ENCODE assay signal across 28 mouse cellular contexts in genomic region chr6:117901510-117902402, GRCm38 (mm10). TPM values are rescaled to one million over a fixed set of nuclear protein-coding genes. Genes with fewer than 3 reads are reported as not detected.
DNase-seq lines count a peak whose midpoint lies in the region; ATAC-seq and TF ChIP-seq lines count a peak whose summit lies in the region.
"Had no signal": no experiment of that assay in that cellular context is flagged by ENCODE, and none has a peak within 500 bp of the region (broad histone marks: within the 10 kb centered on the region; RNA-seq: fewer than 3 reads in every experiment).

No protein-coding gene starts in this region.

- no peaks in the 10 kb centered on the region for H3K27me3 ChIP-seq in MEL (ENCODE audit: control insufficient read depth in 1 of 2, insufficient read depth in 2 of 2, low read length in 2 of 2)
- H3K27me3 ChIP-seq in liver, embryonic 12.5 days (replicated peaks), result no peaks in the 10 kb centered on the region
- H3K27me3 ChIP-seq: embryonic facial prominence, embryonic 13.5 days; forebrain, embryonic 13.5 days; heart, embryonic 15.5 days; hindbrain, embryonic 15.5 days; intestine, embryonic 15.5 days; midbrain, embryonic 13.5 days had no signal

- H3K9ac ChIP-seq in MEL (ENCODE audit: control insufficient read depth, low read depth, low read length, poor library complexity, severe bottlenecking), result peak overlapping the region; percentile 70
- H3K9ac ChIP-seq in liver, embryonic 12.5 days, result peak overlapping the region; percentile 35
- H3K9ac ChIP-seq: embryonic facial prominence, embryonic 13.5 days; forebrain, embryonic 13.5 days; heart, embryonic 15.5 days; hindbrain, embryonic 15.5 days; intestine, embryonic 15.5 days; midbrain, embryonic 13.5 days had no signal

- TF ChIP-seq POLR2A in MEL (IDR thresholded peaks at IDR 0.05; ENCODE audit: control insufficient read depth in 1 of 2, insufficient read depth in 1 of 2, low read depth in 1 of 2, low read length in 2 of 2, poor library complexity in 1 of 2), result peak in 1 of 2 experiments; percentile 66; a peak in 2 of 4 replicates

- ATAC-seq in liver, embryonic 12.5 days, result no peak
- peak; percentile 14; the same call in 1 of the 2 replicates for ATAC-seq in megakaryocyte progenitor cell, adult 5-6 weeks (replicated peaks; ENCODE audit: poor library complexity)
- ATAC-seq: forebrain, embryonic 13.5 days; intestine, embryonic 15.5 days; midbrain, embryonic 13.5 days had no signal

- H3K4me1 ChIP-seq in MEL (ENCODE audit: control insufficient read depth in 1 of 2, insufficient read depth in 2 of 2, low read length in 2 of 2), result peaks cover 9 to 28% of the 10 kb centered on the region in 2 experiments
- peaks cover 65% of the 10 kb centered on the region for H3K4me1 ChIP-seq in liver, embryonic 12.5 days

- H3K79me2 ChIP-seq in MEL (ENCODE audit: control insufficient read depth, insufficient read depth, low read length, poor library complexity), result peaks cover 42% of the 10 kb centered on the region

- H3K4me2 ChIP-seq in liver, embryonic 12.5 days, result peak overlapping the region; percentile 37
- H3K4me2 ChIP-seq: embryonic facial prominence, embryonic 13.5 days; forebrain, embryonic 13.5 days; heart, embryonic 15.5 days; hindbrain, embryonic 15.5 days; intestine, embryonic 15.5 days; midbrain, embryonic 13.5 days had no signal

- TF ChIP-seq EP300 in MEL (IDR thresholded peaks at IDR 0.05; ENCODE audit: low read depth in 1 of 2, low read length in 2 of 2), result peak; percentile 32 to 61; a peak in 1 of 4 replicates

- no peaks in the 10 kb centered on the region for H3K9me3 ChIP-seq in MEL (replicated peaks; ENCODE audit: insufficient read depth, low read length)
- H3K9me3 ChIP-seq in liver, embryonic 12.5 days (replicated peaks), result no peaks in the 10 kb centered on the region
- H3K9me3 ChIP-seq: embryonic facial prominence, embryonic 13.5 days; forebrain, embryonic 13.5 days; heart, embryonic 15.5 days; hindbrain, embryonic 15.5 days; intestine, embryonic 15.5 days; midbrain, embryonic 13.5 days had no signal

- TF ChIP-seq RAD21 in MEL (IDR thresholded peaks at IDR 0.05; ENCODE audit: low read depth, low read length), result no peak

- DNase-seq in layer of hippocampus, adult 2 months (ENCODE audit: low spot score in 2 of 2), result no peak
- DNase-seq in layer of hippocampus, postnatal 10 days (ENCODE audit: low spot score in 2 of 2), result no peak
- peak; percentile 95 for DNase-seq in MEL (ENCODE audit: low read depth, low spot score)
- DNase-seq in ovary, postnatal 36 days (ENCODE audit: low spot score), result no peak
- DNase-seq in gastrocnemius, postnatal 4 days (ENCODE audit: low spot score in 2 of 2), result no peak
- DNase-seq: adrenal gland, adult 8-10 months; cerebellum, adult 2 months; cerebellum, postnatal 25 days; gastrocnemius, adult 2 months; kidney, adult 8-10 months; kidney, postnatal 14 days; layer of hippocampus, postnatal 36 days; lung, adult 2 months; lung, postnatal 14 days; right cerebral cortex, postnatal 14 days; thymus, postnatal 36 days had no signal

- H3K36me3 ChIP-seq in MEL (ENCODE audit: control insufficient read depth in 1 of 2, insufficient read depth in 2 of 2, low read length in 2 of 2), result peaks cover 0 to 36% of the 10 kb centered on the region in 2 experiments; a peak in 2 of 4 replicates
- H3K36me3 ChIP-seq in liver, embryonic 12.5 days, result no peaks in the 10 kb centered on the region
- H3K36me3 ChIP-seq: embryonic facial prominence, embryonic 13.5 days; heart, embryonic 15.5 days; hindbrain, embryonic 15.5 days; intestine, embryonic 15.5 days; midbrain, embryonic 13.5 days had no signal

- WGBS in liver, embryonic 12.5 days (ENCODE audit: insufficient replicate concordance), result 65% methylated on average over 9 of the region's 9 CpGs

- H3K4me3 ChIP-seq in layer of hippocampus, adult 2 months, result no peak overlapping the region
- H3K4me3 ChIP-seq in MEL (ENCODE audit: control insufficient read depth in 1 of 2, insufficient read depth in 1 of 2, low read depth in 2 of 2, low read length in 2 of 2), result peak overlapping the region; percentile 53 to 68
- H3K4me3 ChIP-seq in liver, embryonic 12.5 days, result no peak overlapping the region
- H3K4me3 ChIP-seq: embryonic facial prominence, embryonic 13.5 days; forebrain, embryonic 13.5 days; gastrocnemius, adult 2 months; heart, embryonic 15.5 days; hindbrain, embryonic 15.5 days; intestine, embryonic 15.5 days; midbrain, embryonic 13.5 days had no signal

- no peak for TF ChIP-seq CTCF in layer of hippocampus, adult 2 months (conservative IDR thresholded peaks at IDR 0.05)
- no peak for TF ChIP-seq CTCF in MEL (IDR thresholded peaks at IDR 0.05 in 2 of 3, conservative IDR thresholded peaks at IDR 0.05 in 1 of 3; ENCODE audit: control insufficient read depth in 1 of 3, insufficient read depth in 1 of 3, low read depth in 2 of 3, low read length in 3 of 3, poor library complexity in 1 of 3, severe bottlenecking in 1 of 3)

- 0 out of 2 replicates have a peak overlapping the region, but pooled peaks have one; percentile 81 for H3K27ac ChIP-seq in layer of hippocampus, adult 2 months
- peak overlapping the region; percentile 99 for H3K27ac ChIP-seq in MEL (ENCODE audit: control insufficient read depth, low read depth, low read length)
- H3K27ac ChIP-seq in liver, embryonic 12.5 days, result peak overlapping the region; percentile 70
- H3K27ac ChIP-seq: embryonic facial prominence, embryonic 13.5 days; forebrain, embryonic 13.5 days; gastrocnemius, adult 2 months; heart, embryonic 15.5 days; hindbrain, embryonic 15.5 days; intestine, embryonic 15.5 days; midbrain, embryonic 13.5 days had no signal

TF ChIP-seq in MEL, 35 proteins besides CTCF, POLR2A, EP300 and RAD21 (continues in another document):
- TF ChIP-seq USF1 (IDR thresholded peaks at IDR 0.05; ENCODE audit: low read depth, low read length) (no peak), ZC3H11A (IDR thresholded peaks at IDR 0.05; ENCODE audit: low read depth, low read length) (no peak), MXI1 (IDR thresholded peaks at IDR 0.05; ENCODE audit: low read depth, low read length) (peak; percentile 95), HCFC1 (IDR thresholded peaks at IDR 0.05; ENCODE audit: low read depth, low read length) (no peak; the same call in 1 of the 2 replicates), KAT2A (conservative IDR thresholded peaks at IDR 0.05; ENCODE audit: low read depth, low read length) (peak; percentile 34; the same call in 1 of the 2 replicates), BHLHE40 (IDR thresholded peaks at IDR 0.05; ENCODE audit: borderline replicate concordance, low read depth, low read length) (no peak; the same call in 1 of the 2 replicates), ZNF384 (IDR thresholded peaks at IDR 0.05; ENCODE audit: low read depth, low read length) (peak; percentile 65), MEF2A (IDR thresholded peaks at IDR 0.05; ENCODE audit: extremely low read depth, insufficient replicate concordance, low read depth, low read length, poor library complexity, severe bottlenecking) (no peak), USF2 (IDR thresholded peaks at IDR 0.05; ENCODE audit: borderline replicate concordance in 1 of 2, insufficient read depth in 1 of 2, low read depth in 1 of 2, low read length in 2 of 2) (no peak), UBTF (IDR thresholded peaks at IDR 0.05; ENCODE audit: borderline replicate concordance, insufficient read depth, low read depth, low read length) (no peak), CHD2 (IDR thresholded peaks at IDR 0.05; ENCODE audit: low read length) (no peak; the same call in 1 of the 2 replicates), ZKSCAN1 (IDR thresholded peaks at IDR 0.05; ENCODE audit: low read depth, low read length) (no peak), SIN3A (IDR thresholded peaks at IDR 0.05; ENCODE audit: low read length) (peak; percentile 68), ETS1 (IDR thresholded peaks at IDR 0.05; ENCODE audit: low read depth, low read length) (peak; percentile 76), TBP (IDR thresholded peaks at IDR 0.05; ENCODE audit: low read depth, low read length) (peak; percentile 73), ZMIZ1 (IDR thresholded peaks at IDR 0.05; ENCODE audit: low read depth, low read length) (no peak), MYB (IDR thresholded peaks at IDR 0.05; ENCODE audit: low read depth, low read length) (no peak), TCF12 (IDR thresholded peaks at IDR 0.05; ENCODE audit: low read depth, low read length) (no peak; the same call in 1 of the 2 replicates)

RNA-seq across cellular contexts. Expression of gene Hnrnpf, which starts 1.6 kb away (rescaled TPM):
- total RNA-seq in layer of hippocampus, adult 2 months (2021), result 100 to 1,000 TPM; 123 TPM
- total RNA-seq in layer of hippocampus, postnatal 10 days (2021), result 100 to 1,000 TPM; 157 to 164 TPM
- 868 and 882 TPM in 2 replicates for total RNA-seq in MEL (2012; rRNA removed)
- 1,000 to 10,000 TPM in 1 of 2 experiments, 100 to 1,000 TPM in 1; 722 to 2,287 TPM for polyA plus RNA-seq in MEL (2012; ENCODE audit: insufficient read depth in 1 of 2, insufficient read length in 2 of 2, low read depth in 1 of 2, low replicate concordance in 2 of 2, missing spikeins in 1 of 2)
- 702 and 711 TPM in 2 replicates for polyA plus RNA-seq in liver, embryonic 12.5 days (2016; fragmentation: Nextera tagmentation; extraction: Ambion mirVana)
- 679 and 683 TPM in 2 replicates for total RNA-seq in megakaryocyte progenitor cell, adult 5-6 weeks (2015)
- 1,301 and 1,452 TPM in 2 replicates for total RNA-seq in megakaryocyte progenitor cell, adult 5-6 weeks (2017)
- total RNA-seq in gastrocnemius, postnatal 4 days (2021), result 100 to 1,000 TPM; 299 to 333 TPM

RNA-seq across cellular contexts. Expression of gene Fxyd4, which starts 35.7 kb away (rescaled TPM):
- total RNA-seq in layer of hippocampus, adult 2 months (2021), result not detected
- not detected for total RNA-seq in layer of hippocampus, postnatal 10 days (2021)
- not detected in 2 replicates for total RNA-seq in MEL (2012; rRNA removed)
- polyA plus RNA-seq in MEL (2012; ENCODE audit: insufficient read depth in 1 of 2, insufficient read length in 2 of 2, low read depth in 1 of 2, low replicate concordance in 2 of 2, missing spikeins in 1 of 2), result under 1 TPM in 1 of 2 experiments, not detected in 1; 0.22 TPM
- polyA plus RNA-seq in liver, embryonic 12.5 days (2016; fragmentation: Nextera tagmentation; extraction: Ambion mirVana), result 0.72 and 0.73 TPM in 2 replicates
- total RNA-seq in megakaryocyte progenitor cell, adult 5-6 weeks (2015), result not detected in 2 replicates
- not detected in 2 replicates for total RNA-seq in megakaryocyte progenitor cell, adult 5-6 weeks (2017)
- total RNA-seq in gastrocnemius, postnatal 4 days (2021), result not detected
- total RNA-seq: adrenal gland, adult 8-10 months; gastrocnemius, adult 2 months; layer of hippocampus, adult 18-20 months; layer of hippocampus, postnatal 36 days; left cerebral cortex, postnatal 10 days; megakaryocyte, adult 5-6 weeks; monocyte, adult 5-6 weeks had no signal
- polyA plus RNA-seq: cerebellum, adult 2 months had no signal

RNA-seq across cellular contexts. Expression of gene Zfp239, which starts 39.9 kb away (rescaled TPM):
- 10 to 100 TPM; 35.9 to 38.4 TPM for total RNA-seq in layer of hippocampus, adult 2 months (2021)
- 10 to 100 TPM; 26.4 to 29.1 TPM for total RNA-seq in layer of hippocampus, postnatal 10 days (2021)
- total RNA-seq in MEL (2012; rRNA removed), result 17.9 and 20.4 TPM in 2 replicates
- 10 to 100 TPM in 1 of 2 experiments, not detected in 1; 18.6 TPM for polyA plus RNA-seq in MEL (2012; ENCODE audit: insufficient read depth in 1 of 2, insufficient read length in 2 of 2, low read depth in 1 of 2, low replicate concordance in 2 of 2, missing spikeins in 1 of 2)
- 4.7 and 5.6 TPM in 2 replicates for polyA plus RNA-seq in liver, embryonic 12.5 days (2016; fragmentation: Nextera tagmentation; extraction: Ambion mirVana)
- 4.2 and 4.7 TPM in 2 replicates for total RNA-seq in megakaryocyte progenitor cell, adult 5-6 weeks (2015)
- 2.0 and 3.3 TPM in 2 replicates for total RNA-seq in megakaryocyte progenitor cell, adult 5-6 weeks (2017)
- total RNA-seq in gastrocnemius, postnatal 4 days (2021), result 1 to 10 TPM in 1 of 2 experiments, under 1 TPM in 1; 0.80 to 1.2 TPM

Comparison
In these comparisons a context has a peak if more than half of its experiments do, and no peak if none do; other contexts are left out.
1. H3K4me3 ChIP-seq: peak in MEL (2 of 2); none in layer of hippocampus, adult 2 months (single experiment) and liver, embryonic 12.5 days (single experiment).
2. Peak in every context shown above with its lines, with median percentiles within 50 percentile points of each other: H3K27ac ChIP-seq.